Mouse (Mus musculus) midbrain, embryonic 15.5 days (tissue): ENCODE measurements around the gene Padi1. TPM values are rescaled to one million over a fixed set of nuclear protein-coding genes. Genes with fewer than 3 reads are reported as not detected.

Experiments
- ATAC-seq: fragments of 200-750 bp; cut with Nextera tagmentation; replicated peaks from 2 replicates; pipeline ENCODE4 v1.8.0; 2017; ENCODE audit warnings: moderate TSS enrichment
- H3K27ac ChIP-seq: fragments of 300-500 bp; sonication (generic); 2 replicates; pipeline ENCODE4 v1.5.1; 2015; ENCODE audit warnings: mild to moderate bottlenecking, inconsistent platforms
- H3K27me3 ChIP-seq: fragments of 300-500 bp; sonication (generic); replicated peaks from 2 replicates; pipeline ENCODE4 v1.6.1; 2015; ENCODE audit warnings: inconsistent platforms
- H3K36me3 ChIP-seq: fragments of 300-500 bp; sonication (generic); replicated peaks from 2 replicates; pipeline ENCODE4 v1.6.1; 2015; ENCODE audit warnings: inconsistent platforms
- H3K4me1 ChIP-seq: fragments of 300-500 bp; sonication (generic); 2 replicates; pipeline ENCODE4 v1.6.1; 2015; ENCODE audit warnings: inconsistent platforms
- H3K4me2 ChIP-seq: fragments of 300-500 bp; sonication (generic); 2 replicates; pipeline ENCODE4 v1.6.1; 2015; ENCODE audit warnings: inconsistent platforms, mild to moderate bottlenecking, moderate library complexity
- H3K4me3 ChIP-seq: fragments of 300-500 bp; sonication (generic); 2 replicates; pipeline ENCODE4 v1.5.1; 2015; ENCODE audit warnings: mild to moderate bottlenecking, inconsistent platforms
- H3K9ac ChIP-seq: fragments of 300-500 bp; sonication (generic); 2 replicates; pipeline ENCODE4 v1.6.1; 2015; ENCODE audit warnings: mild to moderate bottlenecking, inconsistent platforms
- H3K9me3 ChIP-seq: fragments of 300-500 bp; sonication (generic); 2 replicates; pipeline ENCODE4 v1.6.1; 2016; ENCODE audit warnings: inconsistent platforms
- WGBS: fragments of 180-500 bp; shearing (Covaris S2); methylation state at CpG from one replicate; pipeline ENCODE4 v1.1.7; 2015; ENCODE audit warnings: mixed read lengths; 5-methylcytosine and 5-hydroxymethylcytosine counted together
- polyA plus RNA-seq: library from polyadenylated mRNA; unstranded; fragments of >200 nt; fragmentation: Nextera tagmentation; extraction: Ambion mirVana; gene quantifications from 2 replicates; pipeline ENCODE4 v1.2.1, GENCODE M21; 2015

Gene Padi1
- polyA plus RNA-seq, 1 experiment from 2014 or later, result 0.04 TPM

DNA sequence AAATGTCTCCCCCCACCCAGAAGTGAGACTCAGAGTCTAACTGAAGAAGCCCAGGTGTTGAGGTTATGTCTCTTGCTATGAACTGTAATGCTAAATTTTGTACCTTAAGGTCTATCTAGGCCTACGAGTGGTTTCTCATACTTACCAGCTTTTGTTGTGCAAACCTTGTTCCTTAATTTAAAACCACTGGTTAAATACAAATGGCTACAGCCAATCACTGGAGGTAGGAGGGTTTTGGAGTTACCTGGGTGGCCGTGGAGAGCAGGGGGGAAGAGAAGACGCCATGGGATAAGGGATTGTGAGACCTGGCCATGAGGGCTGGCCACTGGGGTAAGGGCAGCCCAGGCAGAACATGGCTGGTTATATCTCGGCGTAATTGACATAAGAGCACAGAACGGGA, 57.3 kb downstream of the Padi1 start:
- Histone ChIP-seq H3K27me3 (no peaks in the 10 kb centered on the region), H3K9me3 (no peaks in the 10 kb centered on the region), H3K36me3 (no peaks in the 10 kb centered on the region), H3K4me1 (no peaks in the 10 kb centered on the region), H3K4me2 (no peak overlapping the region), H3K4me3 (no peak overlapping the region), H3K27ac (no peak overlapping the region), H3K9ac (no peak overlapping the region)
- WGBS, result 77% methylated on average over 6 of the region's 6 CpGs
- ATAC-seq, result no peak

DNA sequence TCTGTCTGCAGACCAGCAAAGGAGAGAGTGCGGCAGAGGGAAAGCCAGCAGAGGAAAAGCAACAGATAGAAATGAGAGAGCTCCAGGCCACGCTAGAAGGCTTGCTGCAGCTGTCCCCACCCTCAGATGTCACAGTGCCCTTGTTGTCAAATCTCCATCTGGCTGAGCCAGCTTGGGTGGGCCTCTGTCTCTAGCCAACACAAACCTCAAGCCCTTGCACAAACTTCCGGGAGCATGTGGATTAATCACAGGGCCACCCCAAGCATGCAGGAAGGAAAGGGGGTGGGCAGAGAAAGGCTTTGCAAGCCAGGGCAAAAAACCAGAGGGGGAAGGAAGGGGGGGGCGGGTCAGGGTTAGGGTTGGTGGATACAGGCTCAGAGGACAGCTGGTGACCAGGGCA, 58.2 kb downstream of the Padi1 start:
- Histone ChIP-seq H3K9ac (no peak overlapping the region), H3K4me2 (no peak overlapping the region), H3K36me3 (no peaks in the 10 kb centered on the region), H3K4me3 (no peak overlapping the region), H3K27me3 (no peaks in the 10 kb centered on the region), H3K9me3 (no peaks in the 10 kb centered on the region), H3K4me1 (no peaks in the 10 kb centered on the region), H3K27ac (no peak overlapping the region)
- no peak for ATAC-seq
- WGBS, result 71% methylated on average over 4 of the region's 4 CpGs

DNA sequence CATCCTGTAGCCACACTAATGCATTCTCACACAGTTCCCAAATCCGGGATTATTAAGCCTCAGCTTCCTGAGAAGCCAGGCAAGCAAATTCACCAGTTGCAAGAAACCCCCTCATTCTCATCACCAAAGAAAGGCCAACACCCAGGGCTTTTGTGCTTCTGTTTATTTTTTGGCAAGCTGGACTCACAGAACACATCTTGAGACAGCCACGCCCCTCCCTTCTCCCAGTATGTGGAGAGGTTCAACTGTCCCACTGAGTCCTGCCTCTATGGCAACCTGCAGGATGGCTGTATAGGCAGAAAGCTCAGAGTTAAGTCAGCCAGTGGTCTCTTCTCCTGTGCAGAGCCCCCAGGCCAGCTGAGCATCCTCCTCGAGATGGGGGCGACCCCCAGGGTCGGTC, 60.4 kb downstream of the Padi1 start:
- Histone ChIP-seq H3K27me3 (no peaks in the 10 kb centered on the region), H3K4me1 (no peaks in the 10 kb centered on the region), H3K36me3 (no peaks in the 10 kb centered on the region), H3K4me3 (no peak overlapping the region), H3K27ac (no peak overlapping the region), H3K4me2 (no peak overlapping the region), H3K9me3 (no peaks in the 10 kb centered on the region), H3K9ac (no peak overlapping the region)
- ATAC-seq, result no peak
- 81% methylated on average over 5 of the region's 5 CpGs for WGBS

DNA sequence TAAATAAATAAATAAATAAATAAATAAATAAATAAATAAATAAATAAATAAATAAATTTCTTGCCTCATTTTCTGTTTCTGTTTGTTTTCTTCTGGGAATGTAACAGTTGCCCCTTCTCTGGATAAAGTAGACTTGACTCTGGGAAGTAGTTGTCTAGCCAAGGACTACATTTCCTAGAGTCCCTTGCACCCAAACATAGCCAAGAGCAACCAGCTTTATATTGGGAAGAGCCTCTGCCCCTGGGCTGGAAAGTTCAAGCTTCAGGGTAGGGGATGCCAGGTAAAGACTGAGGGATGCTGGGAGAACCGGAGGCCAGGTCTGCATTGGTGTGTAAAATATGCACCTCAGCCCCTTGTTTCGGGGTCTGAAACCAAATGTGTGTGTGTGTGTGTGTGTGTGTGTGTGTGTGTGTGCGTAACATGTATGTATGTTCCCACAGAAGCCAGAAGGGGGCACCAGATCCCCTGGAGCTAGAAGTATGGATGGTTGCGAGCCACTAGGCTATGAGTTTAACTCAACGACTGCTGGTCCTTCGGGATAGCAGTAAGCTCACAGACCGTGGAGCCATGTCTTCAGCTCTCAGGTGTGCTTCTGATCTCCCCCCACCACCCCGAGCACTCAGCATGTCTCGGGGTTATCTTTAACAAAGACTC, 61.2 kb downstream of the Padi1 start:
- Histone ChIP-seq H3K4me1 (no peaks in the 10 kb centered on the region), H3K27me3 (no peaks in the 10 kb centered on the region), H3K27ac (no peak overlapping the region), H3K4me2 (no peak overlapping the region), H3K4me3 (no peak overlapping the region), H3K9me3 (no peaks in the 10 kb centered on the region), H3K9ac (no peak overlapping the region), H3K36me3 (no peaks in the 10 kb centered on the region)
- no peak for ATAC-seq
- 92% methylated on average over 9 of the region's 9 CpGs for WGBS

DNA sequence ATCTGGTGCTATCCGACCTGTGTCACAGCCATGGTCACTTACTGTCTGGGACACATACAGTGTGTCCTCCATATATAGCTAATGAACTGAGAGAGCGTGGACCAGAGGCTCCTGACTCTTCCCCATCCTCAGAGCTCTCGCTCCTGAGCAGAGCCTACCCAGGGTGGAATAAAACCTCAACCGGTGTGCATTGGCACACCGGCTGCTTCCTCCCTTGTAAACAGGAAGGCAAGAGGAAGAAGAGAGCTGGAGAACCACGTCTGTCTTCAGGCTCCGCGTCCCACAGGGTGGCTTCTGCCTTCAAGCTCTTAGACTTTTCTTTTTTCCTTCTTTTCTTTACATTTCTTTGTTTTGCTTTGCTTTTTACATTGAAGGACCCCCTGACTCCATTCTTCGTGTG, 62.8 kb downstream of the Padi1 start:
- no peak overlapping the region for H3K9ac ChIP-seq
- H3K4me1 ChIP-seq, result no peaks in the 10 kb centered on the region
- H3K4me2 ChIP-seq, result no peak overlapping the region
- ATAC-seq, result no peak
- no peaks in the 10 kb centered on the region for H3K36me3 ChIP-seq
- H3K4me3 ChIP-seq, result no peak overlapping the region
- no peaks in the 10 kb centered on the region for H3K27me3 ChIP-seq
- no peak overlapping the region for H3K27ac ChIP-seq
- 89% methylated on average over 9 of the region's 9 CpGs for WGBS
- H3K9me3 ChIP-seq, result no peaks in the 10 kb centered on the region

DNA sequence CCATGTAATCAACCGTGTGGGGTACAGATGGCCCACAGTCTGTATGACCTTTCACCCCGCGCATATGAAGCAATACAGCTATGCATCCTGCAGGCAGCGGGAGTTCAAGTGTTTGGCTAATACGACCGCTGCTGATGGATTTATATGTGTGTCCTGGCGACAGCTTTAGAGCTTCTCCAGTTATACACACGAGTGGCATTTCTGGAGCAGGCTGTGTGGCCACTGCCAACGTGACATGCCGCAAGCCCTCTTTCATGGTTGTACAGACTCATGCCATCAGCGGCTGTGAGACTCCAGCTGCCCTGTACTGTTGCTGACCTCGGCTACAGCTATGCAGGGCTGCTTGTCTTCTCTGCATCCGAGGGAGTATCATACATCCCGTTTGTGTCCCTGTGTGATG, 65.1 kb downstream of the Padi1 start:
- Histone ChIP-seq H3K4me2 (no peak overlapping the region), H3K4me3 (no peak overlapping the region), H3K36me3 (no peaks in the 10 kb centered on the region), H3K9ac (no peak overlapping the region), H3K27ac (no peak overlapping the region), H3K27me3 (no peaks in the 10 kb centered on the region), H3K4me1 (no peaks in the 10 kb centered on the region), H3K9me3 (no peaks in the 10 kb centered on the region)
- 86% methylated on average over 14 of the region's 14 CpGs for WGBS
- ATAC-seq, result no peak

DNA sequence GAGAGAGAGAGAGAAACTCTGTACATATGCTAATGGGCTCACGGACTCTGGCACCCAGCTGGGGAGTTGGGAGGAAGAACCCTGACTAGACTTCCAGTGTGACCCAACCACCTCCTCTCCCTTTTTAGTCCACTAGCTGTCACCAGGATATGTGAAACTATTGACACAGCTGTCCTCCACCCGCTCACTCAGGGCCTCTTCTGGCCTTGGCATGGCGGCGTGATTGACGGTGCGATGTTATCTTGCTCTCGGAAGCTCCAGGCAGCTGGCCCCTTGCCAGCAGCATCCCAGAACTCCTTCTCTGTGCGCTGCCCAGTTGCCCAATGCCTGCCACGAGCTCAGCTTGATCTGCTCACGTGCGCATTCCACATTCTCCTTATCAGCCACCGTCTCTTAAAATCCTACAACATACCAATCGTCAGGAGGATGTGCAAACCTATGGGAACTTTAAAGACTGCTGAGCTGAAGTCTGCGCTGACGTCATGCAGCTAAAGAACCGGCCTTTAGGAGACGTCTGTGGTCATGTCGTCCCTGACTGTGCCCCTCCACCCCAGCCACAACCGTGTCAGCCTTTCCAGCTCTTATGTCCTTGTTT, 65.7 kb downstream of the Padi1 start:
- no peak for ATAC-seq
- Histone ChIP-seq H3K4me1 (no peaks in the 10 kb centered on the region), H3K9me3 (no peaks in the 10 kb centered on the region), H3K27ac (no peak overlapping the region), H3K27me3 (no peaks in the 10 kb centered on the region), H3K36me3 (no peaks in the 10 kb centered on the region), H3K9ac (no peak overlapping the region), H3K4me2 (no peak overlapping the region), H3K4me3 (no peak overlapping the region)
- WGBS, result 64% methylated on average over 19 of the region's 19 CpGs

DNA sequence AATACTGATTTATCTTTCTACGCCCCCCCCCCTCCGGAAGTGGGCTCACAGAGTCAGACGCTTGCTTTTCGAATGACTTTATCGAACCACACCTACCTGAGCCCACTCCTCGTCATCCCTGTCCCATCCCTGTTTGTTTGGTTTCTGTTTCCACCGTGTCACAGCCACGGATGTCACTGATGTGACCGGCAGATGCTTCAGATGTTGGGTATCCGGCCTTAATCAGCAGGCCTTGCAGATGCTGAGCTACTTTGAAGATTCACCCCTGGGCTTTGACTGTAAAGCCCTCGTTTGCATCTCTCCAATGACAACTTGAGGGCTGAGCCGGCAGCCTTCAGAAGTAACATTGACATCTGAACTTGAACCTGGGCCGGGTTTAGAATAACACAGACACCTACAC, 69.0 kb downstream of the Padi1 start:
- Histone ChIP-seq H3K27me3 (no peaks in the 10 kb centered on the region), H3K9ac (no peak overlapping the region), H3K9me3 (no peaks in the 10 kb centered on the region), H3K4me3 (no peak overlapping the region), H3K4me2 (no peak overlapping the region), H3K36me3 (no peaks in the 10 kb centered on the region), H3K27ac (no peak overlapping the region), H3K4me1 (no peaks in the 10 kb centered on the region)
- no peak for ATAC-seq
- 69% methylated on average over 13 of the region's 13 CpGs for WGBS

DNA sequence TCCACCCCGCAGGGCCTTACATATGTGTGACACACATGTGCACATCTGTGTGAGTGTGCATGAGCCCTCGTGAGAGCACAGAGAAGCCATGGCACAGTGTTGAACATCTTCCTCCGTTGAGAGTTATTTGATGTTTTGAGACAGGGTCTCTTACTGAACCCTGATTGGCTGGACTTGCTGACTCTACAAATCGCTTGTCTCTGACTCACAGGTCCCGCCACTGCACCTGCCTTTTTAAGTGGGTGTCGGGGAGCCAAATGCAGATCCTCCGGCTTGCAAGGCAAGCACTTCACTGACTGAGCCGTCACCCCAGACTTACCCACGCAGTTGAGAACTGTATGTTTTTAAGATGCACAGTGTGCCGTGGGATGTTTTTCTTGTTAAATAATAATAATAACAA, 69.7 kb downstream of the Padi1 start:
- no peak overlapping the region for H3K4me2 ChIP-seq
- no peak overlapping the region for H3K27ac ChIP-seq
- no peaks in the 10 kb centered on the region for H3K27me3 ChIP-seq
- no peak for ATAC-seq
- no peaks in the 10 kb centered on the region for H3K4me1 ChIP-seq
- H3K36me3 ChIP-seq, result no peaks in the 10 kb centered on the region
- H3K9ac ChIP-seq, result no peak overlapping the region
- WGBS, result 87% methylated on average over 10 of the region's 10 CpGs
- no peak overlapping the region for H3K4me3 ChIP-seq
- H3K9me3 ChIP-seq, result no peaks in the 10 kb centered on the region

DNA sequence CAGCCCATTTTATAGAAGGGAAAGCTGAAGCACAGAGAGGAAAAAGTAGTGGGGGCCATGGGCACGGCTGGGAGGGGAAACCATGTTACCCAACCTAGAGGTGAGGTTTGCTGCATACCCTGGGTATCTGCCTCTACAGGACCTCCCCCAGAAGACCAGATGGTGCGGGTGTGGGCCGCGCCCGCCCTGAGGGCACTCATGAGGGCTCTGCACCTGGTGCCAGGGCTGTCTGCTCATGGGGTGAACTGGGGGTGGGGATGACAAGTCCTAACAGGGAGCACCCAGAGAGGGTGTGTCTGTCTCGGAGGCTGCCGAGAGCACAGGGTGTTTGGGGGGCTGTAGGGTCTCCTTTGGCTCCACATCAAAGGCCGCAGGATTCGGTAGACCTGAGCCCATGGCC, 70.7 kb downstream of the Padi1 start:
- WGBS, result 92% methylated on average over 9 of the region's 9 CpGs

DNA sequence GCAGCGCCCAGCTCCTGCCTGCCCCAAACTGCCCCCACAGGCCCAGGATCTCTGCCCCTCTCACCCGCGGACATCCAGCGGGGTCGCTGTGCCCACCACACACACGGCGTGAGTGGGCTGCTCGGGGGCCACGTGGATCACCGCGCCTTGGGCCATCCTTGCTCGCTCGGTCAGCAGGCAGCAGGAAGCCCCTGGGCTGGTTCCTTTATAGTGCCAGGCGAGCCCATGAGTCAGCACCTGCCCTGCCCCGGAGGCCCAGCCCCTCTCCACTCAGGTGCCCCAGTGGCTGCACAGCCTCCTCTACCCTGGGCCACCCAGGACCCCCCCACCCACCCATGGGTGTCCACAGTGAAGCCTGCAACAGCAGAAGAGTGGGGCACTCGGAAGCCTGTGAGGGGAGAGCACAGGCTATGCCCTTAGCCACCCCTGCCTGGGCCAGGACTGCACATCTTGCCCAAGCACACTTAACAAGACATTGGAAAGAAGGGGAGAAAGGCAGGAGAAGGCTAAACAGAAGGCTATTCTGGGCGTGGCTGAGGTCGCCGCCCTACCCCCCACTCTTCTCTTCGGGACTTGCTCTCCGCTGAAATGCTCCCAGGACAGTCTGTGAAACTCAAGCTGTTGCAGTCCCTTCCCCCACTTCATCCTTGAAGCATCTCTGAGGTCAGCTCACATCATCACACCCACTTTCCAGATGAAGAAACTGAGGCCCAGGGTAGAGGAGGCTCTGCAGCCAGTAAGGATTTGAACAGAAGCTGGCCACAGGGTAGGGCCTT, 71.4 kb downstream of the Padi1 start, which contains the start of gene Padi4:
Padi4 (minus strand) TSS at position 212 of the 776 bp plus-strand sequence.
- H3K27ac ChIP-seq, result no peak within 1 kb of the TSS
- no peak within 1 kb of the TSS for H3K4me2 ChIP-seq
- no peaks in the 10 kb centered on the region for H3K9me3 ChIP-seq
- H3K36me3 ChIP-seq, result no peaks in the 10 kb centered on the region
- H3K4me1 ChIP-seq, result peaks cover 4% of the 10 kb centered on the region; the same call in 1 of the 2 replicates
- 90% methylated on average over 21 of the region's 21 CpGs for WGBS
- no peaks in the 10 kb centered on the region for H3K27me3 ChIP-seq
- no peak within 1 kb of the TSS for H3K9ac ChIP-seq
- no peak for ATAC-seq
- H3K4me3 ChIP-seq, result no peak within 1 kb of the TSS

More for the DNA sequence above, 70.7 kb downstream of the Padi1 start:
- Histone ChIP-seq H3K9ac (no peak overlapping the region), H3K36me3 (no peaks in the 10 kb centered on the region), H3K27me3 (no peaks in the 10 kb centered on the region), H3K27ac (no peak overlapping the region), H3K4me2 (no peak overlapping the region), H3K4me1 (peaks cover 4% of the 10 kb centered on the region; the same call in 1 of the 2 replicates), H3K4me3 (no peak overlapping the region), H3K9me3 (no peaks in the 10 kb centered on the region)
- ATAC-seq, result no peak

DNA sequence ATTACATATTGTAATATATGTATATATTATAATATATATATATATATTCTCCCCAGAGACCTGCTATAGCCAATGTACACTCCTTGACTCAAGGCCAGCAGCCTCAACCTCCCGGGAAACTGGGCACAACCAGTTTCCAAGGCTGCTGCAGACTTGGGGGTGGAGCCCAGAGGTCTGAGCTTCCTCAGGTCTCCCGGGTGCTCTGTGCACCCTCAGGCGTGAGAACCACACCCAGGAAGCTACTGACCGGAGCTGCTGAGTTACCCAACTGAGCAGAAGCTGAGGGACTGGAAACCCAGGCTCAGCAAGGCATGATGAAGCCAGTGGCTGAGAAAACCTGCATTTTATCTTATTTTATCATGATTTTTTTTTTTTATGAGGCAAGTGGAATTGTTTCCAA, 74.5 kb downstream of the Padi1 start:
- no peak overlapping the region for H3K9ac ChIP-seq
- no peak for ATAC-seq
- H3K27ac ChIP-seq, result no peak overlapping the region
- H3K4me1 ChIP-seq, result peaks cover 4% of the 10 kb centered on the region; the same call in 1 of the 2 replicates
- H3K4me3 ChIP-seq, result no peak overlapping the region
- no peaks in the 10 kb centered on the region for H3K27me3 ChIP-seq
- no peaks in the 10 kb centered on the region for H3K36me3 ChIP-seq
- 49% methylated on average over 4 of the region's 4 CpGs for whole genome bisulfite sequencing
- H3K4me2 ChIP-seq, result no peak overlapping the region
- no peaks in the 10 kb centered on the region for H3K9me3 ChIP-seq
